Mouse (Mus musculus) neural tube, embryonic 15.5 days (tissue): ENCODE results near the gene Xpo4. TPM values are rescaled to one million over a fixed set of nuclear protein-coding genes. Genes with fewer than 3 reads are reported as not detected.

ENCODE experiments used
- ATAC-seq: fragments of 200-750 bp; cut with Nextera tagmentation; 2 replicates; pipeline ENCODE4 v1.8.0; 2017; ENCODE audit warnings: mild to moderate bottlenecking, moderate TSS enrichment, moderate library complexity; ENCODE audit not compliant: low FRiP score
- H3K27ac ChIP-seq: fragments of 300-500 bp; sonication (generic); replicated peaks from 2 replicates; pipeline ENCODE4 v1.5.1; 2015; ENCODE audit warnings: mild to moderate bottlenecking, inconsistent platforms
- H3K27me3 ChIP-seq: fragments of 300-500 bp; sonication (generic); replicated peaks from 2 replicates; pipeline ENCODE4 v1.6.1; 2015; ENCODE audit warnings: inconsistent platforms
- H3K36me3 ChIP-seq: fragments of 300-500 bp; sonication (generic); 2 replicates; pipeline ENCODE4 v1.6.1; 2015; ENCODE audit warnings: inconsistent platforms
- H3K4me1 ChIP-seq: fragments of 300-500 bp; sonication (generic); 2 replicates; pipeline ENCODE4 v1.6.1; 2015; ENCODE audit warnings: inconsistent platforms
- H3K4me2 ChIP-seq: fragments of 300-500 bp; sonication (generic); 2 replicates; pipeline ENCODE4 v1.6.1; 2015; ENCODE audit warnings: inconsistent platforms, mild to moderate bottlenecking, moderate library complexity
- H3K4me3 ChIP-seq: fragments of 300-500 bp; sonication (generic); replicated peaks from 2 replicates; pipeline ENCODE4 v1.5.1; 2015; ENCODE audit warnings: mild to moderate bottlenecking, inconsistent platforms
- H3K9ac ChIP-seq: fragments of 300-500 bp; sonication (generic); replicated peaks from 2 replicates; pipeline ENCODE4 v1.6.1; 2015; ENCODE audit warnings: mild to moderate bottlenecking, inconsistent platforms
- H3K9me3 ChIP-seq: fragments of 300-500 bp; sonication (generic); replicated peaks from 2 replicates; pipeline ENCODE4 v1.6.1; 2016; ENCODE audit warnings: inconsistent platforms
- WGBS: fragments of 180-500 bp; shearing (Covaris S2); methylation state at CpG from one replicate; pipeline ENCODE4 v1.1.7; 2015; ENCODE audit warnings: mixed read lengths; 5-methylcytosine and 5-hydroxymethylcytosine counted together
- polyA plus RNA-seq: library from polyadenylated mRNA; unstranded; fragments of >200 nt; fragmentation: Nextera tagmentation; extraction: Ambion mirVana; gene quantifications from 2 replicates; pipeline ENCODE4 v1.2.1, GENCODE M21; 2015

Xpo4 gene
- 11.0 and 13.3 TPM in 2 replicates for polyA plus RNA-seq

DNA sequence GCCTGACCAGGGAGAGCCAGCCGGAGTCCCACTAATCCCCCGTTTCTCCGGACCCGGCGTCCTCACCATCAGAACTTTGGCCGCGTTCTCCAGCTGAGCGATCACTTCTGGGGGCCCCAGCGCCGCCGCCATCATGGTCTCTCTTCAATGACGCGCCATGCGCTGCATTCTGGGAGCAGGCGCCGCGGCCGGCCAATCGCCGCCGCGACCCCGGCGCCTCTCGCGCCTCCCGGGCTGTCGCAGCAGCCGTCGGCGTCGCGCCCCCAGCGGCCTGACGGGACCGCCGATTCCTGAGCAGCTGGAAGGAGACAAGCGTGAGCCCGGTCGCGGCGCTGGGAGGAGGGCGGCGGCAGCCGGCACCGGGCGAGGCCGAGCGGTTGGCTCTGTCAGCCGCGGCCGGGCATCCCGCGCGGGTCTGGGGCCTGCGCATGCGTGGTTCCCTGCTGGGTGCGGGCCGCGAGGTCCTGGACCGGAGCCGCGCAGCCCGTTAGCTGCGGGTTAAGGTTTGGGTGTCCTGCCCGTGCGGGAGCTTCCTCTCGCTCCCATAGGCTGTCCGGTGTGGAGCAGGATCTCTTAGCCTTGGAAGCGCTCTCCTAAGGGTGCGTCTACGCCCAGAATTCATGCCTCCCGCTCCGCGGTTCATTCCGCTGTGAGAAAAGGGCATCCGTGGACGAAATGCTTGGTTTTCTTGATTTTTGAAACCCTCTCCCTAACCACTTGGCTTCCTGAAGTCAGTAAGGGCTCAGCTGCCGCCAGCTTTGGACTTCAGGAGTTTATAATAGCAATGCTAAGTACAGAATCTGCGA, at the start of gene Xpo4:
Xpo4 (minus strand) TSS at position 609 of the 806 bp plus-strand sequence.
- Histone ChIP-seq H3K36me3 (no peaks in the 10 kb centered on the region), H3K4me2 (peak within 1 kb of the TSS; percentile 75), H3K27ac (peak within 1 kb of the TSS; percentile 99), H3K4me3 (peak within 1 kb of the TSS; percentile 89), H3K27me3 (no peaks in the 10 kb centered on the region), H3K9ac (peak within 1 kb of the TSS; percentile 92), H3K9me3 (no peaks in the 10 kb centered on the region), H3K4me1 (peaks cover 26% of the 10 kb centered on the region)
- peak; percentile 98 for ATAC-seq
- WGBS: under 1% methylated on average over 80 of the region's 80 CpGs

DNA sequence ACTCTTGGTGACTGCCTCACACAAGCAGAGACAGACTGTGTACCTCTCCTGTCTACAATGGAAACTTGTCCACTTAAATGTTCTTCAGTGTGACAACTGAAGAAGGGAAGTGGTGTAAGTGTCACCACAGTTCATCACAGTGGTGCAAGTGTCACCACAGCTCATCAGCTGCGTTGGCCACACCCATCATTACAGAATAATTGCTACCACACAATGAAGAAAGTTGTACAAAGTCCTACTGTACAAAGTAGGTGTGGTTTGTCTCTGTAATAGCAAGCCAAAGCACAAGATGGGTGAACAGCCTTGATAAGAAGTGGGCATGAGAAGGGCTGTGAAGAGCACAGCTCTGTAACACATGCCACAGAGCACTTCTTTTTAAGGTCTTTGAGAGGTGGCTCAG, 47.7 kb upstream of the Xpo4 start:
- H3K9me3 ChIP-seq: no peaks in the 10 kb centered on the region
- no peaks in the 10 kb centered on the region for H3K27me3 ChIP-seq
- peaks cover 17% of the 10 kb centered on the region for H3K4me1 ChIP-seq
- H3K9ac ChIP-seq: no peak overlapping the region
- no peak overlapping the region for H3K4me3 ChIP-seq
- H3K4me2 ChIP-seq: no peak overlapping the region
- no peak overlapping the region for H3K27ac ChIP-seq
- no peak for ATAC-seq
- WGBS: 92% methylated on average over 1 of the region's 1 CpGs
- H3K36me3 ChIP-seq: no peaks in the 10 kb centered on the region

DNA sequence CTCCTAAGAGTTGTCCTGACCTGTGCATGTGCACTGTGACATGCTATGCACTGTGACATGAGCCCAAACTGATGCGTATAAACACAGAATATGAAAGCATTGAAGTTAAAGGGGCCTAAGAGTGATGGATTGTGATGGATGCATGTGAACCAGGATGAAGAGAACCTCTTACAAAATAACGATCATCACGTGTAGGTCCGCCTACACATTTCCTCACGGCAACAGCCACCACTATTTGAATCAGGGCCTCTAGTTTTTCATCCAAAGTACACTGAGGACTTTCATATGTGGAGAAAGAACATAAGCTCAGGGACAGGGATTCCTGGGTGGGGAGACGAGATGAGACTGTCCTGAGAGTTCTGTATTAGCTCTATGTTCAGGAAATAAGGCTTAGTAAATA, 45.8 kb upstream of the Xpo4 start:
- ATAC-seq: no peak
- no peak overlapping the region for H3K4me3 ChIP-seq
- WGBS: 86% methylated on average over 6 of the region's 6 CpGs

DNA sequence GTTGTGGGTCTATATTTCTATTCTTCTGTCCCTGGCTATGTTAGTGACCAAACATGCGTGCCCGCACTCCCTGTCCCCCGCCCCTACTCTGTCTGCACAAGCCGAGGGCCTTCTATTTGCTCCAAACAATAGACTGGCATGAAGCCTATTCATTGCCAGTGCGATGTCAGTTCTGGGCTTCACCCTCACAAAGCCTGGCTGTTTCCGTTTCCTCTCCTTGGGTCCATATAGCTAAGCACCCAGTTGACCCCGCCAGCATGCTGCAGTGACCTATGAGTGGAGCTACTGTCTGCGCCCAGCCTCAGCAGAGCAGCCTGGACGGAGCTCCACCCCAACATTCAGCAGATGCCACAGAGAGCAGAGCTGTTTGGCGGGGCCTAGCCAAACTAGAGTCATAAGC, 43.9 kb upstream of the Xpo4 start:
- Histone ChIP-seq H3K4me1 (peaks cover 30% of the 10 kb centered on the region), H3K27me3 (no peaks in the 10 kb centered on the region), H3K9ac (no peak overlapping the region), H3K9me3 (no peaks in the 10 kb centered on the region), H3K27ac (no peak overlapping the region), H3K4me2 (no peak overlapping the region), H3K36me3 (no peaks in the 10 kb centered on the region), H3K4me3 (no peak overlapping the region)
- no peak for ATAC-seq
- WGBS: 24% methylated on average over 10 of the region's 10 CpGs

More for the DNA sequence above, 45.8 kb upstream of the Xpo4 start:
- H3K4me2 ChIP-seq: no peak overlapping the region
- H3K27me3 ChIP-seq: no peaks in the 10 kb centered on the region
- H3K9me3 ChIP-seq: no peaks in the 10 kb centered on the region
- H3K9ac ChIP-seq: no peak overlapping the region
- peaks cover 30% of the 10 kb centered on the region for H3K4me1 ChIP-seq
- no peaks in the 10 kb centered on the region for H3K36me3 ChIP-seq
- H3K27ac ChIP-seq: no peak overlapping the region

GRCm38 (mm10) chr14:57708580-57708979, 43.4 kb upstream of the Xpo4 start:
- 72% methylated on average over 7 of the region's 7 CpGs for whole genome bisulfite sequencing

GRCm38 (mm10) chr14:57707100-57707893, 42.1 kb upstream of the Xpo4 start:
- peaks cover 30% of the 10 kb centered on the region for H3K4me1 ChIP-seq
- no peak overlapping the region; the same call in 1 of the 2 replicates for H3K9ac ChIP-seq
- 0 out of 2 replicates have a peak overlapping the region, but pooled peaks have one; percentile 11 for H3K4me2 ChIP-seq
- peak; percentile 45; the same call in 1 of the 2 replicates for ATAC-seq
- H3K36me3 ChIP-seq: 0 out of 2 replicates have a peak, but pooled peaks cover 2% of the 10 kb centered on the region
- H3K27ac ChIP-seq: peak overlapping the region; percentile 74
- no peak overlapping the region for H3K4me3 ChIP-seq
- 40% methylated on average over 18 of the region's 18 CpGs for WGBS
- H3K9me3 ChIP-seq: no peaks in the 10 kb centered on the region
- H3K27me3 ChIP-seq: no peaks in the 10 kb centered on the region

More at GRCm38 (mm10) chr14:57708580-57708979, 43.4 kb upstream of the Xpo4 start:
- Histone ChIP-seq H3K36me3 (no peaks in the 10 kb centered on the region), H3K4me3 (no peak overlapping the region), H3K4me2 (no peak overlapping the region), H3K4me1 (peaks cover 30% of the 10 kb centered on the region), H3K9me3 (no peaks in the 10 kb centered on the region), H3K27me3 (no peaks in the 10 kb centered on the region), H3K27ac (no peak overlapping the region), H3K9ac (no peak overlapping the region)
- no peak for ATAC-seq

DNA sequence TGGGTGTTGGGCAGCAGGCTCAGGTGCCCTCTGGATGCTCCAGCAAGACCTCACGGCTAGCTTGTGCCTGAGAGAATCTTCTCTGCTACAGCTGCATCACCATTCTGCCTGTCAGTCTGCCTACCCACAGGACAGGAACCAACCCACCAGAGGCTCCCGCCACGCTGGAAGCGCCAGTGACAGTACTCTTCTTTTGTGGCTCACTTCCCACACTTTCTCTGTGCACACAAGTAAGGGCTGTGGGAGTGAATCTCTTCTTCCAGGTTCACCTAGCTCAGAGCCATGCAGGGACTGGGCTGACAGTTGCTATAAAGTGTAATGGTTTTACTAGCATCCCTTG, 41.5 kb upstream of the Xpo4 start:
- WGBS: 69% methylated on average over 4 of the region's 4 CpGs

GRCm38 (mm10) chr14:57705759-57706158, 40.5 kb upstream of the Xpo4 start:
- H3K36me3 ChIP-seq: 0 out of 2 replicates have a peak, but pooled peaks cover 2% of the 10 kb centered on the region
- 96% methylated on average over 4 of the region's 4 CpGs for WGBS
- no peak overlapping the region for H3K4me2 ChIP-seq
- no peak for ATAC-seq
- H3K27ac ChIP-seq: no peak overlapping the region
- H3K9me3 ChIP-seq: no peaks in the 10 kb centered on the region
- H3K4me1 ChIP-seq: peaks cover 30% of the 10 kb centered on the region
- no peaks in the 10 kb centered on the region for H3K27me3 ChIP-seq
- no peak overlapping the region for H3K9ac ChIP-seq
- no peak overlapping the region for H3K4me3 ChIP-seq

More for the DNA sequence above, 41.5 kb upstream of the Xpo4 start:
- Histone ChIP-seq H3K27me3 (no peaks in the 10 kb centered on the region), H3K4me2 (no peak overlapping the region), H3K27ac (peak overlapping the region; percentile 74), H3K36me3 (0 out of 2 replicates have a peak, but pooled peaks cover 2% of the 10 kb centered on the region), H3K9ac (no peak overlapping the region), H3K4me1 (peaks cover 30% of the 10 kb centered on the region), H3K4me3 (no peak overlapping the region), H3K9me3 (no peaks in the 10 kb centered on the region)
- peak; percentile 31; the same call in 1 of the 2 replicates for ATAC-seq

DNA sequence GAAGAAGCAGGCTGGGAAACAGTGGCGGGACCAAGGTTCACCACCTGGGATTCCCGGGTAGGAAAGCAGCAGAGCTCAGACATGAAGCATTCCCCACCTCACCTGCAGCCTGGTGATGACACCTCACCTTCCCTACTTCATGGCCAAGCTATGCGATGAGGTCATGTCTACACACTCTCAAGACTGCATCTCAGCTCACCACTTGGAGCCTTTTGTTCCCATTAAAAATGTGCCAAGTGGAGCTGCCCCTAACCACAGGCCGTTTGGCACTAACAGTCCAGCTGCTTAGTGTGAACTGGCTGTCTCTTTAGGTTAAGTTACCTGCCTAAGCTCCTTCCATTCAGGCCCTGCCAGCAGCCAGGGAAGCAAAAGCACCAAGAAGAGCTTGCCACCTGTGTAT, 39.8 kb upstream of the Xpo4 start:
- Histone ChIP-seq H3K9ac (no peak overlapping the region), H3K4me1 (peaks cover 30% of the 10 kb centered on the region), H3K36me3 (peaks cover 4% of the 10 kb centered on the region; the same call in 1 of the 2 replicates), H3K4me3 (no peak overlapping the region), H3K4me2 (no peak overlapping the region), H3K9me3 (no peaks in the 10 kb centered on the region), H3K27me3 (no peaks in the 10 kb centered on the region), H3K27ac (no peak overlapping the region)
- no peak for ATAC-seq
- 89% methylated on average over 4 of the region's 4 CpGs for WGBS

GRCm38 (mm10) chr14:57701915-57702477, 36.8 kb upstream of the Xpo4 start:
- Histone ChIP-seq H3K9me3 (no peaks in the 10 kb centered on the region), H3K4me2 (no peak overlapping the region), H3K9ac (no peak overlapping the region), H3K27ac (peak overlapping the region; percentile 30; the same call in 1 of the 2 replicates), H3K4me1 (peaks cover 8% of the 10 kb centered on the region), H3K36me3 (peaks cover 18% of the 10 kb centered on the region; the same call in 1 of the 2 replicates), H3K4me3 (no peak overlapping the region), H3K27me3 (no peaks in the 10 kb centered on the region)
- 53% methylated on average over 12 of the region's 12 CpGs for WGBS
- no peak for ATAC-seq

DNA sequence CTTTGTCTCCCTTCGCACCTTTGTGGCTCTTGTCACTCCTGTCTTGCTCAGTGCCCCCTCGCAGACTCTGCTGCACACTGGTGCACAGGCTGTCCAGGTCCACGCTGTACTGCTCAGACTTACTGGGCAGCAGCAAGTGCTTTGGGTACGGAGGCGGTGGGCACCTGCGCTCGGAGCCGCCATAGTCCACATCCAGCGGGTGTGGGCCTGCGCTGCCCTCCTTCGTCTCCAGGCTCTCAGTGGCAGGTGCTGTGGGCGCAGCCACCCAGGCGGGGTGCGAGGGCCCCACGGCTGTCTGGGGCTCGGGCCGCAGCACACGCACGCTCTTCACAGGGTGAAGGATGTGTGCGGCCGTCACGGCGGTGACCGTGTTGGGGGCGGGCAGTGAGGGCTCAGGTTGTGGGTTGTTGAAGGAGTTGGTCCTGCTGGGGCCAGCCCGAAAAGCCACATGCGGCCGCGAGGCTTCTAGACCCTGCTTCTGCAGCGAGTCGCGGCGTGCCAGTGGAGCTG, 34.3 kb upstream of the Xpo4 start:
- no peak for ATAC-seq
- H3K9me3 ChIP-seq: no peaks in the 10 kb centered on the region
- no peak overlapping the region for H3K4me2 ChIP-seq
- no peak overlapping the region for H3K9ac ChIP-seq
- no peak overlapping the region for H3K4me3 ChIP-seq
- no peak overlapping the region for H3K27ac ChIP-seq
- 96% methylated on average over 33 of the region's 33 CpGs for WGBS
- no peaks in the 10 kb centered on the region for H3K4me1 ChIP-seq
- H3K27me3 ChIP-seq: no peaks in the 10 kb centered on the region
- peaks cover 31% of the 10 kb centered on the region for H3K36me3 ChIP-seq
